Mouse (Mus musculus) layer of hippocampus, adult 6 months (tissue): ENCODE data around the gene Jtb. TPM values are rescaled to one million over a fixed set of nuclear protein-coding genes. Genes with fewer than 3 reads are reported as not detected.

Source experiments
- long read RNA-seq, 2 experiments: library from polyadenylated mRNA; unstranded; transcript quantifications; one replicate each; pipeline ENCODE4 v2.0.0; 2019 to 2020
- microRNA-seq: library from miRNA; unstranded; fragments of <30 nt; microRNA quantifications from one replicate; pipeline ENCODE4 v1.2.0, GENCODE M21; 2020
- polyA plus RNA-seq: library from polyadenylated mRNA; unstranded; fragments of <200 nt; fragmentation: Nextera tagmentation; gene quantifications from 2 replicates; pipeline ENCODE4 v1.2.3, GENCODE M21; 2021

The Jtb gene
- polyA plus RNA-seq = 86.0 and 94.4 TPM in 2 replicates
- long read RNA-seq, experiment 1, transcript Jtb-201 (5 exons, 1,101 nt) = major isoform, 97 of 102 reads
- long read RNA-seq, experiment 1, partial matches to known transcripts = 0 of 102 reads
- long read RNA-seq, experiment 1, other reads (novel, unspliced or antisense) = 5 of 102 reads
- long read RNA-seq, experiment 2, transcript Jtb-201 (5 exons, 1,101 nt) = major isoform, 58 of 75 reads
- long read RNA-seq, experiment 2, partial matches to known transcripts = 2 of 75 reads
- long read RNA-seq, experiment 2, other reads (novel, unspliced or antisense) = 15 of 75 reads

DNA sequence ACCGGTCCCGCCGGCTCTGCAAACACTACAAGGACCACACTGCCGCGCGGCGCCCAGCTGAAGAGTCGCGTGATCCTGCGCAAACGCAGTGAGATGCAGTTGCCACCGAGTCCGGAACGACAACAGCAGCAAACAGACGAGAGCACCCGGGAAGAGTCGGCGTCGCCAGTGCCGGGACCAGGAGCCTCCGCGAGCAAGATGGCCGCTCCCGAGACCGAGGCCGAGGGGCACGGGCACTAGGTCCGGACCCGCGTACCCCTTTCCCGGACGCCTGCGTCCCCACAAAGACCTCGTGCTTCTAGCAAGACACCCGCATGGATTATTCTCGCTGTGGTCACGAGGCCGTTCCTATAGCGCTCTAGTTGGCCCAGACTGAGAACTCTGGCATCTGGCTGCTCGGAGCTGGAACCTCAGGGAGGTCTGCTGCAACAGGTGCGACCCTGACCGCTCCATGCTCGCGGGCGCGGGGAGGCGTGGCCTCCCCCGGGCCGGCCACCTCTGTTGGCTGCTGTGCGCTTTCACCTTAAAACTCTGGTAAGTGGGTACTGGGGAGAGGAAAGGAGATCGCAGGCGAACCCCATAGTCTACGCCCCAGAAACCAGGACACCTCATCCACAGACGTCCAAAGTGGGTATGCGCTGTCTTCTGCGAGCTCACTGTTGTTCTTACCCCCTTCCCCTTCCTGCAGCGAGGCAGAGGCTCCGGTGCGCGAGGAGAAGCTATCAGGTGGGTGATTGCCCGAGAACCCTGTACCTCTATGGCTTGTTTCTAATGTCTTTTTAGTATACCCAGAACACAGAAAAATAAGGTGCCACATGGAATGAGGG is at the start of gene Jtb:
Jtb (plus strand) TSS at position 91 of the 827 bp plus-strand sequence.

DNA sequence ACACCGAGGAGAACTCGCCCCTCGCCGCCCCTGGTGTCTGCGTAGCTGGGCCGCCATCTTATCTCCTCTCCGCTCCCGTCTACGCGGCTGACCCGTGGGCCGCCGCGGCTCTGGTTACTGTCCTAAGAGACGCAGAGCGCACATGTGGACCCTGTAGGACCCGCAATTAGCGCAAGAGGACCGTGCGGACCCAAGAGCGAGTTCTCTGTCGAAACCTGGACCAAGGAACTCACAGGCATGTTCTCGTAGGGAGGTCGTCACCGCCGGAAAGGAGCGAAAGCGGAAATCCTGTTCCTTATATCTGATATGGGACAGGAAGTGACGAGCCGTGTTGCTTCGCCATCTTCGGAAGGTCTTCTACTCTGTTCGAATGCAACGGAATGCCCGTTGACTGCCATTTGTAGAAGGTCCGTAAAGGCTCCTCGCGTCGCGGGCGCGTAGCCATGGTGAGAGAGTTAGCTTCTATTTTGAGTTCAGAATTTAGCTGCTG is 18.0 kb upstream of the Jtb start, which contains the start of the genes Rps27 and Rab13:
Rps27 (minus strand) TSS at position 275 of the 490 bp plus-strand sequence.
Rab13 (plus strand) TSS at position 319 of the 490 bp plus-strand sequence.

DNA sequence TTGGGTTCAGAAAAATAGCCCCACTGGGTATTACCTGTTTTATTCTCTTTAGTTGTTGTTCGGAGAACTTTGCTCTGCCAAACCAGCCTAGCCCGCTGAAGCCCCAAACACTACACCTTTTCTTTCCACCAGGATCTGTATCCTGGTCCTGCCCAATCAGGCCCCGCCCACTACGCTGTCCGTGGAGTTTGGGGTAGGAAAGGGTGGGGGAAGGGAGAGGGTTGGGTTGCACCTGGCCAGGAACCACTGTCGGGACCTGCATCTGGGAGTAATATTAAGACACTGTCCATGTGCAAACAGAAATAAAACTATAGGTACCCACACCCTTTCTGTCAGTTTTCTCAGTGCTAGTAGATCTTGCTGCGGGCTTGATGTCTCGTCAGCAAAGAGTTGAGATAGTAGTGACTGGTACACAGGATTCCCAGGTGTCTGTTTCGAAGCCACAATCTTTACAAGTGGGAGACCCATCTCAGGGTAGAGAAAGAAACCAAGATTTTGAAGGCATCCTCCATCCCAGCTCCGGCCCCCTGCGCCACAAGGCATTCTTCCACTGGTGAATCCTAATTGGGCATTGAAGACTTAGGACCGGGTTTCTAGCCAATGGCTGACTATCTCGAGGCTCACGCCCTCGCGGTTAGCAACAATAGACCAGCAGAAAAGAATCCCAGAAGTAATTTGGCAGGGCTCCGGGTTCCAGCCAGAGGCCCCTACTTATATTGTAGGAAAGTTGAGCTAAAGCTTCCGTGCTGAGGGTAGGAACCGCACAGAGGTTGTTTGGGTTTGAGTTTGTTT is 11.8 kb downstream of the Jtb start, which contains the start of gene Creb3l4:
Creb3l4 (minus strand) TSS at position 529 of the 792 bp plus-strand sequence.

DNA sequence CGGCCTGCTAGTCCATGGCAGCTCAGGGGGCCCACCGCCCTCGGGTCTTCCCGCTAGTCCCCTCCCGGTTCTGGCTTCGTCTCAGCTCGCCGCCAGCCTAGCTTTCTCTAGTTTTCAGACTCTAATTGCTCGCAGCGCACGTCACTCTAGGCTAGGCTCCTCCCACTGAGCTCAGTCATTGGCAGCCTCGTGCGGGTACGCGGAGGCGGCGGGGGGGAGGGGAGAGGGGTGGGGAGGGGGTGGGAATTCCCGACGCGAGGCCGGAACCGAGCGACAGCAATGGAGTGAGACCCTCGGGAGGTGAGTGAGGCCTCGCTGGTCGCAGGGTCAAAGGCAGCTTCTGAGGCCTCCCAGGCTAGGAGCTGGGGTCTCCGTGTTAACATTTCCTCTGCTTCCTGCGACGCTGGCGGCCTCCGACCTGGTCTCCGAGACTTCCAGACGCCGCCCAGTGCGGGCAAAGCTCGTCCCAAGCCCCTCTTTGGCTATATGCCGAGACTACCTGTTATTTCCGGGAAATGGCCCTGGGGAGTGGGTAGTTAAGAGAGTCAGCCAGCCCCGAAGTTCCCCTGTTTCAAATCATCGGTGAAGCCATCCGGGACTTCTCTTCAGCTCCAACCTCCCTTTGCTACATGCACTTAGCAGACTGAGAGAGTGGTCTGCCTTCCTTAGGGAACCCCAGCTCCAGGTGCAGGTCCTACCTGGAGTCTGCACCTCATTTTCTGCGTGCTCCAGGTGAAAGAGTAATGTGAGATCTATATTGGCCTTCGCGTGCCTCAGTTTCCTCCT is 16.8 kb downstream of the Jtb start, which contains the start of gene Slc39a1:
Slc39a1 (plus strand) TSS at position 213 of the 786 bp plus-strand sequence.

DNA sequence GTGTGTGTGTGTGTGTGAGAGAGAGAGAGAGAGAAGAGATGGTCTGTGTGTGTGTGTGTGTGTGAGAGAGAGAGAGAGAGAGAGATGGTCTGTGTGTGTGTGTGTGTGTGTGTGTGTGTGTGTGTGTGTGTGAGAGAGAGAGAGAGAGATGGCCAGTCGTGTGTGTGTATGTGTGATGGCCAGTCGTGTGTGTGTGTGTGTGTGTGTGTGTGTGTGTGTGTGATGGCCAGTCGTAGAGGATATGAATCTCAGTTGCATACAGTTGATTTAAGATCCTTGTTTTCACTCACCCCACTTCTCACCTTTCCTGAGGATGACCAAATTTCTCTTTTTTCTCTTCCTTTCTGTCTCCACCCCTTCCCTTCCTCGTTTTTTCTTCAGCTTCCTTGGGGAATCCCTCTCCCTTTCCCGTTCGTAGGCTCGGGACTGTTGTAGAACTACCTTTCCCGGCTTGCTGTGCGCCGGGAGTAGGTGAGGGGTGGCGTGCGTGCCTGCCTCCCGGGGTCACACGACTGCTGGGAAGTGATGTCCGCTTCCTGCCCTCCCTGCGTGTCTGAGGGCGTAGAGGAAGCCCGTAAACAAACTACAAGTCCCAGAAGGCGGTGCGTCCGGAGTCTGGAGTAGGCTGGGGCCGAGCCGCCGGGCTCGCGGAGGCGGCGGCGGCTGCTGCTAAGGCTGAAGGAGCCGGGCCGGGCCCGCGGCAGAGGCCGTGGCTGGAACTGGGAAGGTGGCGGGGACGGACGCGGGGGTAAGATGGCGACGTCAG is 22.4 kb downstream of the Jtb start, which contains the start of gene Crtc2:
Crtc2 (plus strand) TSS at position 511 of the 766 bp plus-strand sequence.

DNA sequence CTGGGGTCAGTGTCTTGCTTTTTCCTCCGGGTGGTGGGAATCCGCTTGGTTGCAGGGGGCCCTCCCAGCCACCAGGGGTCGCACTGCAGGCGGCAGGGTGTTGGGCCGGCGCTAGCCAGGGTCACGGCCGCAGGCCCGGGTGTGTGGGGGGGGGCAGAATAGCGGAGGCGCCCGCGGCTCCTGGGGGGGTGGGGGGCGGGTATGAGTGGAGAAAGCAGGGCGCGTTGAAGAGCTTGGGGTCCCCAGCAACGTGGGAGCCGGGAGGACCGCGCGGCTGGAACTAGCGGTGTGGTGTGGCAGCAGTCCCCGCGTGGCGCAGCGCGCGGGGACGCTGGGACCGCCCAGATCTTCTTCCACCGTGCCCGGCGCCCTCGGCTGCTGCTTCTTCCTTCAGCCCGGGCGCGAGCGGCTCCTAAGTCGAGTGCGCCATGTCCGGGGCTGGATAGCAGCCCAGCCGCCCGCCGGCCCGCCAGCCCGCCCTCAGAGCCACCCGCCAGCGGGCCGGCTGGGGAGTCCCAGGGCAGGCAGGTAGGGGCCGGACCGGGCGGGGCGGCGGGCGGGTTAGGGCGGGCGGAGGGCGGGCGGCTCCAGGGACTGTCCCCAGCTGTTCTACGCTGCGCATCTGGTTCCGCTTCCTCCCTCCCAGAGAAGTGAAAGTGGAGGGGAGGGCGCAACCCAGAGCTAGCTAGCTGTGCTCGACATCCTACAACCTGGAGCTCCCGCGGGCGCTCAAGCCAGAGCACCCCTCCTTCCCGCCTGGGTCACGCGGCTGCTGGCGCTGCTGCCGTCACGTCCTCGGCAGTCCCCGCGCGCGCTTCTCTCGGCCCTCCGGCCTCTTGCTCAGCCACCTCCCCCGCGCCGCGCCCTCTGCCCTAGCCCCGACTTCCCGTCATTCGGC is 33.9 kb downstream of the Jtb start, which contains the start of gene Dennd4b:
Dennd4b (plus strand) TSS at position 152 of the 898 bp plus-strand sequence.

Small RNA genes lying within 50 kb of the gene (microRNA-seq; reads per million reads assigned to microRNA genes)
- gene Mir7012 = not detected

Other genes with a start within 250 kb of the Jtb start
- 96.3 and 106 TPM in 2 replicates for gene Hax1, start 232.8 kb upstream of the Jtb start, polyA plus RNA-seq
- 365 and 533 TPM in 2 replicates for gene 4933434E20Rik, start 180.0 kb upstream of the Jtb start, polyA plus RNA-seq
- 82.2 and 108 TPM in 2 replicates for gene Ubap2l, start 179.0 kb upstream of the Jtb start, polyA plus RNA-seq
- 181 TPM in 2 replicates for gene Tpm3, start 158.9 kb upstream of the Jtb start, polyA plus RNA-seq
- gene Nup210l, start 127.5 kb upstream of the Jtb start, polyA plus RNA-seq = 0.03 TPM in 2 replicates
- 2,829 and 2,904 TPM in 2 replicates for gene Rps27, start 17.9 kb upstream of the Jtb start, polyA plus RNA-seq
- 8.7 and 9.8 TPM in 2 replicates for gene Rab13, start 17.9 kb upstream of the Jtb start, polyA plus RNA-seq
- gene Creb3l4, start 11.9 kb downstream of the Jtb start, polyA plus RNA-seq = 0.39 and 0.41 TPM in 2 replicates
- 89.8 and 134 TPM in 2 replicates for gene Slc39a1, start 16.6 kb downstream of the Jtb start, polyA plus RNA-seq
- 12.7 and 14.4 TPM in 2 replicates for gene Crtc2, start 22.6 kb downstream of the Jtb start, polyA plus RNA-seq
- gene Dennd4b, start 33.6 kb downstream of the Jtb start, polyA plus RNA-seq = 6.4 and 6.6 TPM in 2 replicates
- 14.5 and 17.0 TPM in 2 replicates for gene Gatad2b, start 61.6 kb downstream of the Jtb start, polyA plus RNA-seq
- 3.6 TPM in 2 replicates for gene Slc27a3, start 158.3 kb downstream of the Jtb start, polyA plus RNA-seq
- gene Ints3, start 202.0 kb downstream of the Jtb start, polyA plus RNA-seq = 12.0 and 12.8 TPM in 2 replicates
- 0.78 and 0.92 TPM in 2 replicates for gene Npr1, start 234.3 kb downstream of the Jtb start, polyA plus RNA-seq
- gene Ilf2, start 244.5 kb downstream of the Jtb start, polyA plus RNA-seq = 70.1 and 73.7 TPM in 2 replicates